Mouse (Mus musculus): Measurements from ENCODE around the gene Gba. TPM values are rescaled to one million over a fixed set of nuclear protein-coding genes. Genes with fewer than 3 reads are reported as not detected.

Gene Gba
- polyA plus RNA-seq, 1 experiment from 2014 or later = 98.5 TPM

DNA sequence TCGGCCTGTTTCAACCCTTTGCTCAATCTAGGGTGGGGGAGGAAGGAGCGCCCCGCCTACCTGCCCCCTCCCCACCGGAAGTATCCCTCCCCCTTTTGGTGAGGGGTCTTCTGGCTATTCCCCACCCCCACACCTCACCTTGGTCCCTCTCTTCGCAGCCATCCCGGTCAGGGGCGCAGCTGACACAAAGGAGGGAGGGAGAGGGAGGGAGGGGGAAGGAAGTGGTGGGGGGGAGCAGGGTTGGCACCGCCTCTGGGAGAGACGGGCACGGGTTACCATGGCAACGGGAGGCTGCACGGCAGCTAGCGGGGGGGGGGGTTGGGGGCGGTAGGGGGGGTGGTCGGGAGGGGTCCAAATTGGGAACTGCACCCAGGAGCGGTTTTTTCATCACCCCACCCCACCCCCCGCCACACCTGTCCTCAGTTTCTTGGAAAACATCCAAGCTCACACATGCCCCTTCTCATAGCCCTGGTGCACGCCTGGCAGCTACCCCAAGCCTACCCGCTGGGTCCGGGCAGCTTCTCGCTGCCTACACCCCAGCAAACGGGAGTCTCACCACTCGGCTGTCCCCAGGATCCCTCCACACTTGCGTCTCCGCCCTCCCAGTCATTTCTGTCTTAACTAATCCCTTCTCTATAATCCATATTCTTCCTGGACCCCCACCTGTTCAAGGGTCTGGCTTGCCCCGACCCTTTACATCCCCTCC is 42.4 kb downstream of the Gba start:
- peaks cover 4% of the 10 kb centered on the region; the same call in 1 of the 2 replicates for H3K4me1 ChIP-seq (replicated peaks; ENCODE audit: control insufficient read depth, insufficient read depth)
- H3K27me3 ChIP-seq (ENCODE audit: control insufficient read depth, insufficient read depth, low read length) = no peaks in the 10 kb centered on the region
- no peak overlapping the region for H3K27ac ChIP-seq (replicated peaks)
- peak overlapping the region; percentile 90 for H3K4me2 ChIP-seq (replicated peaks; ENCODE audit: low read depth)
- no peak for TF ChIP-seq CTCF (IDR thresholded peaks at IDR 0.05; ENCODE audit: low read depth)
- TF ChIP-seq EP300 (optimal IDR thresholded peaks at IDR 0.05) = no peak
- no peaks in the 10 kb centered on the region for H3K9me3 ChIP-seq (ENCODE audit: control insufficient read depth, low read length)
- peak; percentile 51 for DNase-seq (ENCODE audit: low spot score)
- ATAC-seq (ENCODE audit: low FRiP score, low TSS enrichment) = no peak
- peak overlapping the region; percentile 58 for H3K4me3 ChIP-seq (ENCODE audit: low read depth, low read length)
- WGBS = 2% methylated on average over 14 of the region's 26 CpGs
- H3K36me3 ChIP-seq (ENCODE audit: control insufficient read depth, insufficient read depth, low read length) = no peaks in the 10 kb centered on the region
- peak overlapping the region; percentile 41; the same call in 1 of the 2 replicates for H3K9ac ChIP-seq (ENCODE audit: low read length)

DNA sequence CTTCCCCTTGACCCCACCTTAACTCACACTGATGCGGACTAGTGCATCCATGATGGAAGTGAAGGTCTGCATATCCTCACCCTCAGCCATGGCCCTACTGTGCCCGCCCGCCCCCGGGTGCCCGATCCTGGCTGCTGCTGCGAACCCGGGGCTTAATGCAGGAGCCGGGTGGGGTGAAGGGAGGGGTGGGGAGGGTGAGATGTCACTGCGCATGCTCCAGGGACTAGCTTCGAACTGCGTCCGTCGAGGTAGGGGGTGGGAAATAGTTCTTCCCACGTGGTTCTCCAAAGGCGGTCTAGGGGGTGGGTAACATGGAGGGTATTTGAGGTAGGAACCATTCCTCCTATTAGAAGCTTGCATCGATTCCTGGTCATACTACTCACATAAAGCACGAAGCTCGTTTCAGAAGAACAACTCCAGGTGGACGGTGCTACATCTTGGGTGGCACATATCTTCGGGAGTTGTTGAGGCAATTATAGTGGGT is 43.0 kb downstream of the Gba start, which contains the start of gene Krtcap2:
TSS of gene Krtcap2 (plus strand) at position 279 of the 484 bp plus-strand sequence.
- DNase-seq (ENCODE audit: low spot score) (peak; percentile 52), ATAC-seq (ENCODE audit: low FRiP score, low TSS enrichment) (0 out of 2 replicates have a peak, but pooled peaks have one; percentile 4)
- Histone ChIP-seq H3K27ac (replicated peaks) (peak within 1 kb of the TSS; percentile 67), H3K4me2 (replicated peaks; ENCODE audit: low read depth) (peak within 1 kb of the TSS; percentile 90), H3K4me3 (ENCODE audit: low read depth, low read length) (peak within 1 kb of the TSS; percentile 58), H3K9ac (ENCODE audit: low read length) (peak within 1 kb of the TSS; percentile 65), H3K27me3 (ENCODE audit: control insufficient read depth, insufficient read depth, low read length) (no peaks in the 10 kb centered on the region), H3K36me3 (ENCODE audit: control insufficient read depth, insufficient read depth, low read length) (no peaks in the 10 kb centered on the region), H3K4me1 (replicated peaks; ENCODE audit: control insufficient read depth, insufficient read depth) (peaks cover 4% of the 10 kb centered on the region; the same call in 1 of the 2 replicates), H3K9me3 (ENCODE audit: control insufficient read depth, low read length) (no peaks in the 10 kb centered on the region)
- WGBS = 4% methylated on average over 20 of the region's 20 CpGs
- no peak for TF ChIP-seq CTCF (IDR thresholded peaks at IDR 0.05; ENCODE audit: low read depth)
- no peak for TF ChIP-seq EP300 (optimal IDR thresholded peaks at IDR 0.05)

DNA sequence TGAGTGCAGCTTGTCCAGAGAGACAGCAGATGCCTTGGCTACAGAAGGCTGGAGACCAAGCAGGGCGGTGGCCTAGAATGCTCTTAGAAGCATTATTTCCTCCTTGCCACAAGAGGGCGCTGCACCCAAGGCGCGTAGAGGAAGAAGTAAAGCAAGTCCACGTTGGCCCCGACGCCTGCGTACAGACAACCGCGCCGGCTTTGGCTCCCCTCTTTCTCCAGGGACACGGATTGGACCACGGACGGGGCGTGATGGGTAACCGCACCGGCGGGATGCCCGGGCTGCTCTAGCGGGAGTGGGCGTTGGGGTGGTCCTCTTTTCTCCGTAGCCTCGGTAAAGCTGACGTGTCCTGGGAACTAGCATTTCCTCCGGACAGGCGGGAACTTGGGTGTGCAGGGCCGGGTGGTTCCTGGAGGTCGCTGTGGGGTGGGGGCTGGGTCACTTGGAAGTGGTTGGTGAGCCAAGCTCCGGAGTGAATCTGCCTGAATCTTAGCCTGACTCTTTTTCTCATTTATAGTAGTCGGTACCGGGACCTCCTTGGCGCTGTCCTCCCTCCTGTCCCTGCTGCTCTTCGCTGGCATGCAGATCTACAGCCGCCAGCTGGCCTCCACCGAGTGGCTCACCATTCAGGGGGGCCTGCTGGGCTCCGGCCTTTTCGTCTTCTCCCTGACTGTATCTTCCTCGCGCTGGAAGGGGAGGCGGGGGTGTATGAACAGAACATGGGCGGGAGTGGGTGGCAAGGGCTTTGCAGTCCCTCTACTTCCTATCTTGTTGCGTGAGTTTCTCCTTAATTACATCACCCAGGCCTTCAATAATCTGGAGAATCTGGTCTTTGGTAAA is 43.8 kb downstream of the Gba start, which contains the start of gene Trim46:
TSS of gene Trim46 (minus strand) at position 49 of the 840 bp plus-strand sequence.
- under 1% methylated on average over 42 of the region's 42 CpGs for WGBS
- peak; percentile 88 for DNase-seq (ENCODE audit: low spot score)

DNA sequence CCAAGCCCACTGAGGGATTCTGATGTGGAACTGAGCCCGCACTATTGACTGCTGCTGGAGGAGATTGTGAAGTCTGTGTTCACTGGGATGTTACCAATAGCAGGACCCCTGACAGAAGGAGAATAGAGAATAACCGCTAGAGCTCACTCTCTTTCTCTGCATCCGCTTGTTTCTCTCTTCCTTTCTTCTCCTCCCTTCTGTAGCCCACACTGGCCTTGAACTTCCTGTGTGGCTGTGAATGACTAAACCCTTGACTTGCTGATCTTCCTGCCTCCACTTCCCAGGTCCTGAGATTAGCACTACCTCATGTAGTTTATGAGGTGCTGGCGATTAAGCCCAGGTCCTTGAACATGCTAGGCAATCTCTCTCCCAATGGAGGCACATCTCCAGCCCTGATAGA is 44.7 kb downstream of the Gba start:
- Histone ChIP-seq H3K27ac (replicated peaks) (no peak overlapping the region), H3K4me1 (replicated peaks; ENCODE audit: control insufficient read depth, insufficient read depth) (peaks cover 8% of the 10 kb centered on the region), H3K4me2 (replicated peaks; ENCODE audit: low read depth) (peak overlapping the region; percentile 90; the same call in 1 of the 2 replicates), H3K27me3 (ENCODE audit: control insufficient read depth, insufficient read depth, low read length) (no peaks in the 10 kb centered on the region), H3K36me3 (ENCODE audit: control insufficient read depth, insufficient read depth, low read length) (no peaks in the 10 kb centered on the region), H3K4me3 (ENCODE audit: low read depth, low read length) (no peak overlapping the region), H3K9me3 (ENCODE audit: control insufficient read depth, low read length) (no peaks in the 10 kb centered on the region), H3K9ac (ENCODE audit: low read length) (no peak overlapping the region)
- 84% methylated on average over 4 of the region's 4 CpGs for WGBS
- TF ChIP-seq EP300 (optimal IDR thresholded peaks at IDR 0.05) (no peak), CTCF (IDR thresholded peaks at IDR 0.05; ENCODE audit: low read depth) (no peak)
- DNase-seq (ENCODE audit: low spot score) = no peak
- no peak for ATAC-seq (ENCODE audit: low FRiP score, low TSS enrichment)

More for the DNA sequence above, 43.8 kb downstream of the Gba start, which contains the start of gene Trim46:
- H3K4me1 ChIP-seq (replicated peaks; ENCODE audit: control insufficient read depth, insufficient read depth) = peaks cover 6% of the 10 kb centered on the region
- TF ChIP-seq EP300 (optimal IDR thresholded peaks at IDR 0.05) (no peak), CTCF (IDR thresholded peaks at IDR 0.05; ENCODE audit: low read depth) (peak; percentile 99)
- peak within 1 kb of the TSS; percentile 58 for H3K4me3 ChIP-seq (ENCODE audit: low read depth, low read length)
- H3K27ac ChIP-seq (replicated peaks) = peak within 1 kb of the TSS; percentile 67
- H3K9ac ChIP-seq (ENCODE audit: low read length) = peak within 1 kb of the TSS; percentile 65
- H3K4me2 ChIP-seq (replicated peaks; ENCODE audit: low read depth) = peak within 1 kb of the TSS; percentile 90
- peak; percentile 62 for ATAC-seq (ENCODE audit: low FRiP score, low TSS enrichment)
- H3K27me3 ChIP-seq (ENCODE audit: control insufficient read depth, insufficient read depth, low read length) = no peaks in the 10 kb centered on the region
- H3K36me3 ChIP-seq (ENCODE audit: control insufficient read depth, insufficient read depth, low read length) = no peaks in the 10 kb centered on the region
- H3K9me3 ChIP-seq (ENCODE audit: control insufficient read depth, low read length) = no peaks in the 10 kb centered on the region

DNA sequence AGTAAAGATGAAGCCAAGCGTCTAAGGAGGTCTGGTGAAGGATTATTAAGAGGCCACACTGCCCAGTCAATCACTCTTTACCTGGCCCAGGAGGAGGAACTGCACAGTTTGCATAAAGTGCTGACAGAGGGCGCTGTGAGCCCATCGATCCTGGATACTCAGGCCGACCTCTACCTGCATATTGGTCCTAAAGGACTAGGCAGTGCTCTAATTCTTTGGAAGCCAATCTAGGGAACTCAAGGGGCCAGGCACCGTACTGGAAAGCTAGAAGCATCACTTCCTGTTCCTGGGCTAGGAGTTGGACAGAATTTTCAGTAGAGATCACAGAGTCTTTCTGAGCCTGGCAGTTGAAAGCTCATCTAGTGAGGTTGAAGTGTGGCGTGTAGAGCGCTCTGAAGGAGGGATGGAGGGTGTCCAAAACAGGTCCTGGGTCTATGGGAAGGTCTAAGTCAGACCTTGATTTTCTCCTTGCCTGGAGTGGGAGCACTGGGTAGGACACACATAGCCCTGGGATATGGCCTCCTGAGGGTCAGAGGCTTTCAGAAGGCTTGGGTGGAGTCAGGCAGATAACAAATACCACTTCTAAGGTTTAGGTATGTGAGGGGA is 47.8 kb downstream of the Gba start:
- ATAC-seq (ENCODE audit: low FRiP score, low TSS enrichment) (peak; percentile 45), DNase-seq (ENCODE audit: low spot score) (peak; percentile 80)
- H3K9ac ChIP-seq (ENCODE audit: low read length) = no peak overlapping the region
- H3K27ac ChIP-seq (replicated peaks) = peak overlapping the region; percentile 63; the same call in 1 of the 2 replicates
- peaks cover 5% of the 10 kb centered on the region for H3K4me1 ChIP-seq (replicated peaks; ENCODE audit: control insufficient read depth, insufficient read depth)
- H3K9me3 ChIP-seq (ENCODE audit: control insufficient read depth, low read length) = no peaks in the 10 kb centered on the region
- H3K4me3 ChIP-seq (ENCODE audit: low read depth, low read length) = no peak overlapping the region
- no peak overlapping the region for H3K4me2 ChIP-seq (replicated peaks; ENCODE audit: low read depth)
- 20% methylated on average over 7 of the region's 7 CpGs for WGBS
- TF ChIP-seq EP300 (optimal IDR thresholded peaks at IDR 0.05) = no peak
- TF ChIP-seq CTCF (IDR thresholded peaks at IDR 0.05; ENCODE audit: low read depth) = peak; percentile 85
- H3K36me3 ChIP-seq (ENCODE audit: control insufficient read depth, insufficient read depth, low read length) = no peaks in the 10 kb centered on the region
- H3K27me3 ChIP-seq (ENCODE audit: control insufficient read depth, insufficient read depth, low read length) = no peaks in the 10 kb centered on the region

Data from stomach, postnatal 0 days (tissue).